Mouse (Mus musculus) intestine, embryonic 16.5 days (tissue): ENCODE data around the gene Cavin4. TPM values are rescaled to one million over a fixed set of nuclear protein-coding genes. Genes with fewer than 3 reads are reported as not detected.
"Not testable (repeated sequence)": the region's sequence is repeated elsewhere in the genome, so short reads cannot be mapped to it uniquely, and the experiment has no call there.

Source experiments
- ATAC-seq: fragments of 200-750 bp; cut with Nextera tagmentation; 2 replicates; pipeline ENCODE4 v1.8.0; 2017; ENCODE audit warnings: moderate TSS enrichment, moderate library complexity
- H3K27ac ChIP-seq: fragments of 300-500 bp; sonication (generic); 2 replicates; pipeline ENCODE4 v1.5.1; 2014; ENCODE audit warnings: mild to moderate bottlenecking, low read length
- H3K27me3 ChIP-seq: fragments of 300-500 bp; sonication (generic); replicated peaks from 2 replicates; pipeline ENCODE4 v1.6.1; 2014; ENCODE audit warnings: low read length, control low read depth, mixed read lengths; ENCODE audit not compliant: control insufficient read depth, insufficient read depth
- H3K36me3 ChIP-seq: fragments of 300-500 bp; sonication (generic); 2 replicates; pipeline ENCODE4 v1.6.1; 2014; ENCODE audit warnings: low read length, control low read depth; ENCODE audit not compliant: control insufficient read depth, insufficient read depth
- H3K4me1 ChIP-seq: fragments of 300-500 bp; sonication (generic); 2 replicates; pipeline ENCODE4 v1.6.1; 2014; ENCODE audit warnings: low read length, control low read depth, mixed read lengths; ENCODE audit not compliant: control insufficient read depth, insufficient read depth
- H3K4me2 ChIP-seq: fragments of 300-500 bp; sonication (generic); 2 replicates; pipeline ENCODE4 v1.6.1; 2014; ENCODE audit warnings: low read depth, low read length, control low read depth
- H3K4me3 ChIP-seq: fragments of 300-500 bp; sonication (generic); 2 replicates; pipeline ENCODE4 v1.5.1; 2014; ENCODE audit warnings: mild to moderate bottlenecking, low read length
- H3K9ac ChIP-seq: fragments of 300-500 bp; sonication (generic); 2 replicates; pipeline ENCODE4 v1.6.1; 2014; ENCODE audit warnings: low read depth, low read length
- H3K9me3 ChIP-seq: fragments of 300-500 bp; sonication (generic); 2 replicates; pipeline ENCODE4 v1.6.1; 2016; ENCODE audit warnings: low read length, control low read depth; ENCODE audit not compliant: control insufficient read depth
- WGBS: fragments of 180-500 bp; shearing (Covaris S2); extraction: QIAGEN DNeasy Blood & Tissue Kit; methylation state at CpG from one replicate; pipeline ENCODE4 v1.1.7; 2014; 5-methylcytosine and 5-hydroxymethylcytosine counted together
- polyA plus RNA-seq: library from polyadenylated mRNA; unstranded; fragments of >200 nt; fragmentation: Nextera tagmentation; extraction: Ambion mirVana; gene quantifications from 2 replicates; pipeline ENCODE4 v1.2.1, GENCODE M21; 2015

Cavin4 gene
- polyA plus RNA-seq, 1 experiment from 2014 or later = 0.18 TPM

GRCm38 (mm10) chr4:48678793-48679192 is 15.5 kb downstream of the Cavin4 start:
- Histone ChIP-seq H3K36me3 (no peaks in the 10 kb centered on the region), H3K27ac (no peak overlapping the region), H3K9me3 (no peaks in the 10 kb centered on the region), H3K4me3 (no peak overlapping the region), H3K9ac (no peak overlapping the region), H3K27me3 (no peaks in the 10 kb centered on the region), H3K4me2 (no peak overlapping the region), H3K4me1 (no peaks in the 10 kb centered on the region)
- no peak for ATAC-seq
- 90% methylated on average over 9 of the region's 9 CpGs for WGBS

GRCm38 (mm10) chr4:48679728-48680127 is 16.4 kb downstream of the Cavin4 start:
- H3K27ac ChIP-seq, H3K9me3 ChIP-seq, H3K4me1 ChIP-seq, H3K27me3 ChIP-seq, H3K4me3 ChIP-seq, H3K36me3 ChIP-seq, H3K9ac ChIP-seq: not testable (repeated sequence)
- 0 out of 2 replicates have a peak overlapping the region, but pooled peaks have one; percentile 43 for H3K4me2 ChIP-seq
- peak; percentile 45 for ATAC-seq
- WGBS = 53% methylated on average over 5 of the region's 6 CpGs

GRCm38 (mm10) chr4:48680214-48680613 is 16.9 kb downstream of the Cavin4 start:
- no peak overlapping the region; the same call in 1 of the 2 replicates for H3K27ac ChIP-seq
- H3K27me3 ChIP-seq = no peaks in the 10 kb centered on the region
- H3K9ac ChIP-seq = no peak overlapping the region
- H3K4me3 ChIP-seq = no peak overlapping the region
- 42% methylated on average over 7 of the region's 7 CpGs for WGBS
- H3K4me2 ChIP-seq = peak overlapping the region; percentile 43
- no peaks in the 10 kb centered on the region for H3K36me3 ChIP-seq
- no peaks in the 10 kb centered on the region for H3K9me3 ChIP-seq
- peak; percentile 68 for ATAC-seq
- H3K4me1 ChIP-seq = no peaks in the 10 kb centered on the region

GRCm38 (mm10) chr4:48680648-48681343 is 17.5 kb downstream of the Cavin4 start:
- no peaks in the 10 kb centered on the region for H3K27me3 ChIP-seq
- 0 out of 2 replicates have a peak overlapping the region, but pooled peaks have one; percentile 14 for H3K4me3 ChIP-seq
- WGBS = 33% methylated on average over 10 of the region's 11 CpGs
- H3K4me2 ChIP-seq = peak overlapping the region; percentile 43
- H3K4me1 ChIP-seq = no peaks in the 10 kb centered on the region
- no peaks in the 10 kb centered on the region for H3K36me3 ChIP-seq
- no peak overlapping the region for H3K9ac ChIP-seq
- no peak overlapping the region for H3K27ac ChIP-seq
- no peaks in the 10 kb centered on the region for H3K9me3 ChIP-seq
- ATAC-seq = peak; percentile 41; the same call in 1 of the 2 replicates

GRCm38 (mm10) chr4:48683126-48683525 is 19.8 kb downstream of the Cavin4 start:
- no peaks in the 10 kb centered on the region for H3K27me3 ChIP-seq
- no peak overlapping the region for H3K4me2 ChIP-seq
- WGBS = 89% methylated on average over 8 of the region's 8 CpGs
- no peaks in the 10 kb centered on the region for H3K36me3 ChIP-seq
- H3K4me1 ChIP-seq = no peaks in the 10 kb centered on the region
- no peaks in the 10 kb centered on the region for H3K9me3 ChIP-seq
- no peak overlapping the region for H3K9ac ChIP-seq
- H3K4me3 ChIP-seq = no peak overlapping the region
- no peak for ATAC-seq
- H3K27ac ChIP-seq = no peak overlapping the region

GRCm38 (mm10) chr4:48683633-48684209 is 20.4 kb downstream of the Cavin4 start:
- not testable (repeated sequence) for H3K36me3 ChIP-seq, ATAC-seq, H3K9ac ChIP-seq, H3K27me3 ChIP-seq, H3K27ac ChIP-seq, H3K4me1 ChIP-seq, H3K9me3 ChIP-seq, H3K4me2 ChIP-seq, H3K4me3 ChIP-seq
- WGBS = 94% methylated on average over 15 of the region's 21 CpGs

- Histone ChIP-seq H3K27me3 (no peaks in the 10 kb centered on the region), H3K36me3 (no peaks in the 10 kb centered on the region), H3K27ac (no peak overlapping the region), H3K9ac (no peak overlapping the region), H3K4me3 (no peak overlapping the region), H3K9me3 (no peaks in the 10 kb centered on the region), H3K4me1 (no peaks in the 10 kb centered on the region), H3K4me2 (no peak overlapping the region)
- ATAC-seq = 0 out of 2 replicates have a peak, but pooled peaks have one; percentile 27
- 51% methylated on average over 7 of the region's 7 CpGs for WGBS
These were observed 21.4 kb downstream of the Cavin4 start for GRCm38 (mm10) chr4:48684593-48685187.

- ATAC-seq = no peak
- no peaks in the 10 kb centered on the region for H3K4me1 ChIP-seq
- no peak overlapping the region for H3K9ac ChIP-seq
- H3K36me3 ChIP-seq = no peaks in the 10 kb centered on the region
- no peaks in the 10 kb centered on the region for H3K9me3 ChIP-seq
- 71% methylated on average over 6 of the region's 6 CpGs for WGBS
- no peak overlapping the region for H3K4me2 ChIP-seq
- no peak overlapping the region for H3K27ac ChIP-seq
- no peaks in the 10 kb centered on the region for H3K27me3 ChIP-seq
- H3K4me3 ChIP-seq = no peak overlapping the region
These were observed 24.8 kb downstream of the Cavin4 start for GRCm38 (mm10) chr4:48688148-48688547.

GRCm38 (mm10) chr4:48690640-48691039 is 27.3 kb downstream of the Cavin4 start:
- H3K9me3 ChIP-seq = no peaks in the 10 kb centered on the region
- 78% methylated on average over 9 of the region's 9 CpGs for WGBS
- no peak overlapping the region for H3K27ac ChIP-seq
- no peak overlapping the region for H3K9ac ChIP-seq
- no peak for ATAC-seq
- H3K4me3 ChIP-seq = no peak overlapping the region
- H3K36me3 ChIP-seq = no peaks in the 10 kb centered on the region
- no peaks in the 10 kb centered on the region for H3K4me1 ChIP-seq
- H3K27me3 ChIP-seq = no peaks in the 10 kb centered on the region
- no peak overlapping the region for H3K4me2 ChIP-seq
